Mouse (Mus musculus): ENCODE results near the gene Scyl1.

Gene Scyl1

GRCm38 (mm10) chr19:5740320-5741317 is 30.6 kb downstream of the Scyl1 start, which contains the start of gene Ltbp3:
Ltbp3 (plus strand) TSS chr19:5740904.
- DNase-seq: peak; percentile 81

- DNase-seq: no peak
Observed at GRCm38 (mm10) chr19:5739446-5739845, 31.8 kb downstream of the Scyl1 start.

- DNase-seq: no peak
Observed at GRCm38 (mm10) chr19:5734325-5734724, 36.9 kb downstream of the Scyl1 start.

- peak; percentile 97 for DNase-seq
Observed at GRCm38 (mm10) chr19:5731264-5731978, 39.8 kb downstream of the Scyl1 start.

GRCm38 (mm10) chr19:5730314-5731186 is 40.7 kb downstream of the Scyl1 start:
- DNase-seq: peak; percentile 50

GRCm38 (mm10) chr19:5729444-5729815 is 41.8 kb downstream of the Scyl1 start, which contains the start of gene Fam89b:
Fam89b (minus strand) TSS chr19:5729653.
- peak; percentile 96 for DNase-seq

GRCm38 (mm10) chr19:5728631-5729443 is 42.4 kb downstream of the Scyl1 start:
- peak; percentile 66 for DNase-seq

GRCm38 (mm10) chr19:5727701-5728100 is 43.5 kb downstream of the Scyl1 start:
- peak; percentile 92 for DNase-seq

- DNase-seq: peak; percentile 36
Observed at GRCm38 (mm10) chr19:5726961-5727578, 44.1 kb downstream of the Scyl1 start.

- peak; percentile 85 for DNase-seq
Observed at GRCm38 (mm10) chr19:5725767-5726515, 45.3 kb downstream of the Scyl1 start, which contains the start of gene Ehbp1l1. Ehbp1l1 (minus strand) TSS chr19:5726317.

GRCm38 (mm10) chr19:5725029-5725707 is 46.1 kb downstream of the Scyl1 start:
- DNase-seq: peak; percentile 49

- peak; percentile 93 for DNase-seq
Observed at GRCm38 (mm10) chr19:5724549-5724941, 46.7 kb downstream of the Scyl1 start.

- DNase-seq: no peak
Observed at GRCm38 (mm10) chr19:5723934-5724548, 47.2 kb downstream of the Scyl1 start.

GRCm38 (mm10) chr19:5722848-5723425 is 48.3 kb downstream of the Scyl1 start:
- DNase-seq: no peak

- DNase-seq: no peak
Observed at GRCm38 (mm10) chr19:5721233-5721632, 50.0 kb downstream of the Scyl1 start.

- DNase-seq: no peak
Observed at GRCm38 (mm10) chr19:5716955-5717354, 54.3 kb downstream of the Scyl1 start.

- DNase-seq: peak; percentile 69
Observed at GRCm38 (mm10) chr19:5715793-5716688, 55.2 kb downstream of the Scyl1 start.

- DNase-seq: peak; percentile 93
Observed at GRCm38 (mm10) chr19:5713730-5714129, 57.5 kb downstream of the Scyl1 start.

Measured in lung, postnatal 36 days (tissue).